Mouse (Mus musculus) stomach, embryonic 16.5 days (tissue): ENCODE measurements at regions not wholly inside any gene's neighbourhood (a gene's known extent, or its start where the extent isn't known, plus 50 kb on each side); places are given as distances from the start of the nearest gene placed in this dataset.

Experiments
- ATAC-seq: fragments of 200-750 bp; cut with Nextera tagmentation; 2 replicates; pipeline ENCODE4 v1.8.0; 2017; ENCODE audit warnings: moderate number of reproducible peaks, moderate TSS enrichment; ENCODE audit not compliant: insufficient read depth, low FRiP score
- H3K27ac ChIP-seq: fragments of 300-500 bp; sonication (generic); 2 replicates; pipeline ENCODE4 v1.5.1; 2014; ENCODE audit warnings: low read length
- H3K27me3 ChIP-seq: fragments of 300-500 bp; sonication (generic); 2 replicates; pipeline ENCODE4 v1.6.1; 2014; ENCODE audit warnings: low read length, control low read depth, mixed read lengths; ENCODE audit not compliant: control insufficient read depth, insufficient read depth
- H3K36me3 ChIP-seq: fragments of 300-500 bp; sonication (generic); 2 replicates; pipeline ENCODE4 v1.6.1; 2014; ENCODE audit warnings: low read length; ENCODE audit not compliant: control insufficient read depth, insufficient read depth
- H3K4me1 ChIP-seq: fragments of 300-500 bp; sonication (generic); 2 replicates; pipeline ENCODE4 v1.6.1; 2014; ENCODE audit warnings: low read length, control low read depth, mixed read lengths; ENCODE audit not compliant: control insufficient read depth, insufficient read depth
- H3K4me2 ChIP-seq: fragments of 300-500 bp; sonication (generic); 2 replicates; pipeline ENCODE4 v1.6.1; 2014; ENCODE audit warnings: low read depth, low read length, mixed read lengths
- H3K4me3 ChIP-seq: fragments of 300-500 bp; sonication (generic); replicated peaks from 2 replicates; pipeline ENCODE4 v1.5.1; 2014; ENCODE audit warnings: mild to moderate bottlenecking, low read length
- H3K9ac ChIP-seq: fragments of 300-500 bp; sonication (generic); 2 replicates; pipeline ENCODE4 v1.6.1; 2014; ENCODE audit warnings: low read length
- H3K9me3 ChIP-seq: fragments of 300-500 bp; sonication (generic); replicated peaks from 2 replicates; pipeline ENCODE4 v1.6.1; 2016; ENCODE audit warnings: low read length, control low read depth; ENCODE audit not compliant: control insufficient read depth
- WGBS: fragments of 180-500 bp; shearing (Covaris S2); extraction: QIAGEN DNeasy Blood & Tissue Kit; methylation state at CpG from one replicate; pipeline ENCODE4 v1.1.7; 2014; 5-methylcytosine and 5-hydroxymethylcytosine counted together

DNA sequence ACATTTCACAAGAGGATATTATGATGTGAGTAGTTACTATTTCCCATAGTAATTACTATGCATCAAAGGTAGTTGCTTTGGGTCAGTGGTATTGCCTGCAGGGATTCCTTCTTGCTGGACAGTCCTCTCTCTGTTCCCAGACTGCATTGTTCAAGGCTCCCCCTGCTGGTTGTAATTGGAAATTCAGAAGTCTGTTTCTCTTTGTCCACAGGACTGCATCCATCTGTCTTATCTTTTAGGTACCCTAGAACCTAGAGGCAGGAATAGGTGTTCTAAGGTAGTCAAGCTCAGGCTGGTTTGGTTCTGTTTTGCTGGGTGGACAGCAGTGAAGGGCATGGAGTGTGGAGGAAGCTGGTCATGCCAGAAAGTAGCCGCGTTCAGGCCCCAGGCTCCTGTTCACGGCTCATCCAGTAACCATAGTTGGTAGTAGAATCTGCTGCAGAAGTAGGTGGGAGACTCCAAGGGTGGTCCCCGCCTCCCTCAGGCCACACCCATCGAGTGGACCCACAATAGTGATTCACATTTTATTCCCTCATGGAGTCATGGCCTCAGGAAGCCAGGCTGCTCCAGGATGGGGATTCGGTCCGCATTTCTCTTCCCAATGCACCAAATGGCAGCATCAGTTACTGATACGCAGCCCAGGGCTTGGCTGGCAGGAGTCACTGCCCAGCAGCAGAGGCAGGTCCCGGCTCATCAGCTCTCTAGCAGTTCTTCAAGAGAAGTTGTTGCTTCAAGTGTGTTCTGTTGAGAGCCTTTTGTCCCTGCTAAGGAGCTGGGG lies 51.7 kb upstream of the Caprin1 start:
- no peak; the same call in 1 of the 2 replicates for ATAC-seq
- Histone ChIP-seq H3K27me3 (no peaks in the 10 kb centered on the region), H3K36me3 (no peaks in the 10 kb centered on the region), H3K4me1 (no peaks in the 10 kb centered on the region), H3K27ac (no peak overlapping the region), H3K9me3 (no peaks in the 10 kb centered on the region), H3K9ac (no peak overlapping the region), H3K4me2 (no peak overlapping the region), H3K4me3 (no peak overlapping the region)
- 72% methylated on average over 9 of the region's 9 CpGs for WGBS

DNA sequence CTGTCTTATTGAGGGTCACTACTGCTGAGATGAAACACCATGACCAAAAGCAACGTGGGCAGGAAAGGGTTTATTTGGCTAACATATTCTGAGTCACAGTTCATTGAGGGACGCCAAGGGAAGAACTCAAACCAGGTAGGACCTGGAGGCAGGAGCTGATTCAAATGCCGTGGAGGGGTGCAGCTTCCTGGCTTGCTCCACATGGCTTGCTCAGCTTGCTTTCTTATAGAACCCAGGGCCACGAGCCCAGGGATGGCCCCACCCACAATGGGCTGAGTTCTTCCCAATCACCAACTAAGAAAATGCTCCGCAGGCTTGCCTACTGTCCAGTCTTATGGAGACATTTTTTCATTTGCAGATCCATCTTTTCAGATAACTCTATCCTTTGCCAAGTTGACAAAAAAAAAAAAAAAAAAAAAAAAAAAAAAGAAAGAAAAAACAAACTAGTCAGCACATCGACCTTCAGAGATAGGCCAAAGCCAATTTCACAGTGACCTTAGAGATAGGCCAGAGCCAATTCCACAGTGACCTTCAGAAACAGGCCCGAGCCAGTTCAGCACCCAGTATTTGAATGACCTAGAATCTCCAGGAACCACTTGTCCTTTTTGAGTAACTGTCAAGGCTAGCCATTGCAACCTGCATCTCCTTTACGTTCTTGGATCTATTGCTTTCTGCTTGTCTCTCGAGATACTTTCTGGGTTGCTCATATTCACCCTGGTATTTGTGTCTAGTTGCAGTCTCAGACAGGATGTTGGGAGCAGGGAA lies 52.5 kb upstream of the Caprin1 start:
- no peak for ATAC-seq

GRCm38 (mm10) chr2:103850531-103850816 lies 53.0 kb upstream of the Caprin1 start:
- Histone ChIP-seq H3K9ac (no peak overlapping the region), H3K27me3 (no peaks in the 10 kb centered on the region), H3K4me1 (no peaks in the 10 kb centered on the region), H3K4me3 (no peak overlapping the region), H3K4me2 (no peak overlapping the region), H3K27ac (no peak overlapping the region), H3K9me3 (no peaks in the 10 kb centered on the region), H3K36me3 (no peaks in the 10 kb centered on the region)
- WGBS, result 78% methylated on average over 5 of the region's 5 CpGs
- no peak for ATAC-seq

More for the DNA sequence above, 52.5 kb upstream of the Caprin1 start:
- Histone ChIP-seq H3K27me3 (no peaks in the 10 kb centered on the region), H3K36me3 (no peaks in the 10 kb centered on the region), H3K9ac (no peak overlapping the region), H3K9me3 (no peaks in the 10 kb centered on the region), H3K27ac (no peak overlapping the region), H3K4me1 (no peaks in the 10 kb centered on the region), H3K4me2 (no peak overlapping the region), H3K4me3 (no peak overlapping the region)
- 77% methylated on average over 9 of the region's 9 CpGs for WGBS

DNA sequence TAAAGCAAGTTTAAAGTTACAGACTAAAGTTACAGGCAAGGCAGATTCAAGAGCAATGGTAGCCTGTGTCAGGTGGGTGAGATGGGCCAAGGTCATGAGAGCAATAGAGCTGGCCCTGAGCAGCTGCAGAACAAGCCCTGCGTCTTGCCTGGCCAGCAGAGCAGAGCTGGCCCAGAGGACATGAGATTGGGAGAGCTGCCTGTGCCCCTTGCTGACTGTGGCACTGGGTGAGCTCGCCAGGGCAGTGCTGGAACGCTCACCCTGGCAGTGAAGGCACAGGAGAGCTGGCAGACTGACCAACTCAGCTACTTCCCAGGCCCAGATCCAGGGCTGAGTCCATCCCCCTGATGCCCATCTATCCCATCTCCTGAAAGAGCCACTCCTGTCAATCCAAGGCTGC lies 53.7 kb upstream of the Caprin1 start:
- Histone ChIP-seq H3K4me2 (no peak overlapping the region), H3K36me3 (no peaks in the 10 kb centered on the region), H3K27ac (no peak overlapping the region), H3K4me3 (no peak overlapping the region), H3K9me3 (no peaks in the 10 kb centered on the region), H3K4me1 (no peaks in the 10 kb centered on the region), H3K27me3 (no peaks in the 10 kb centered on the region), H3K9ac (no peak overlapping the region)
- WGBS, result 82% methylated on average over 3 of the region's 3 CpGs
- ATAC-seq, result no peak

- H3K27me3 ChIP-seq, result no peaks in the 10 kb centered on the region
- no peak overlapping the region for H3K4me2 ChIP-seq
These were observed 63.8 kb upstream of the Caprin1 start for GRCm38 (mm10) chr2:103861226-103861625.

DNA sequence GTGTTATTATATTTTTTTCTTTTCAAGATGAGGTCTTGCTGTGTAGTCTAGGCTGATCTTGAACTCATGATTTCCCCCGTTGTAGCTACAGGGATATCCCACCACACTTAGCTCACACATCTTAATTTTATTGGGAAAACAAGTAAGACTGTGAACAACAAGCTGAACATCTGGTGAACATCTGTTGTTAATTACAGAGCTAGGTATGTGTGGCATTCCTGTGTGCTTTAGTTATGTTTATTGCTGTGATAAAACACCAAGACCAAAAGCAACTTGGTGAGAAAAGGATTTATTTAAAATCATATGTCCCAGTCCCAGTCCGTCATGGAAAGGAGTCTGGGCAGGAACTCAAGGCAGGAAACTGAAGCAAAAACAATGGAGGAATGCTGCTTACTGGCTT lies 66.8 kb upstream of the Caprin1 start:
- H3K4me3 ChIP-seq, result no peak overlapping the region
- no peaks in the 10 kb centered on the region for H3K9me3 ChIP-seq
- no peak overlapping the region for H3K9ac ChIP-seq
- no peak for ATAC-seq
- no peaks in the 10 kb centered on the region for H3K4me1 ChIP-seq
- WGBS, result 57% methylated on average over 2 of the region's 2 CpGs
- no peaks in the 10 kb centered on the region for H3K36me3 ChIP-seq
- H3K27ac ChIP-seq, result no peak overlapping the region
- H3K4me2 ChIP-seq, result no peak overlapping the region
- no peaks in the 10 kb centered on the region for H3K27me3 ChIP-seq

More at GRCm38 (mm10) chr2:103861226-103861625, 63.8 kb upstream of the Caprin1 start:
- no peak overlapping the region for H3K9ac ChIP-seq
- WGBS, result 77% methylated on average over 8 of the region's 8 CpGs
- H3K4me1 ChIP-seq, result no peaks in the 10 kb centered on the region
- H3K4me3 ChIP-seq, result no peak overlapping the region
- no peak for ATAC-seq
- no peaks in the 10 kb centered on the region for H3K36me3 ChIP-seq
- H3K27ac ChIP-seq, result no peak overlapping the region
- H3K9me3 ChIP-seq, result no peaks in the 10 kb centered on the region

GRCm38 (mm10) chr2:103865319-103866171 lies 68.1 kb upstream of the Caprin1 start:
- Histone ChIP-seq H3K4me3 (no peak overlapping the region), H3K9ac (no peak overlapping the region), H3K27me3 (no peaks in the 10 kb centered on the region), H3K4me2 (no peak overlapping the region), H3K9me3 (no peaks in the 10 kb centered on the region), H3K36me3 (no peaks in the 10 kb centered on the region), H3K27ac (no peak overlapping the region), H3K4me1 (no peaks in the 10 kb centered on the region)
- WGBS, result 73% methylated on average over 4 of the region's 4 CpGs
- ATAC-seq, result no peak

GRCm38 (mm10) chr2:103867241-103867957 lies 70.0 kb upstream of the Caprin1 start:
- no peak for ATAC-seq
- no peak overlapping the region for H3K4me3 ChIP-seq
- no peaks in the 10 kb centered on the region for H3K4me1 ChIP-seq
- H3K36me3 ChIP-seq, result no peaks in the 10 kb centered on the region
- WGBS, result 67% methylated on average over 14 of the region's 14 CpGs
- H3K9me3 ChIP-seq, result no peaks in the 10 kb centered on the region
- no peak overlapping the region for H3K9ac ChIP-seq
- H3K4me2 ChIP-seq, result no peak overlapping the region
- no peak overlapping the region for H3K27ac ChIP-seq
- no peaks in the 10 kb centered on the region for H3K27me3 ChIP-seq
